Mouse (Mus musculus) lung, postnatal 0 days (tissue): ENCODE results near the gene Espnl. TPM values are rescaled to one million over a fixed set of nuclear protein-coding genes. Genes with fewer than 3 reads are reported as not detected.
A peak's percentile ranks its signal among the peaks of the same experiment; 100 is the strongest.

Source experiments
- ATAC-seq: fragments of 200-750 bp; cut with Nextera tagmentation; 2 replicates; pipeline ENCODE4 v1.8.0; 2017; ENCODE audit warnings: moderate library complexity
- DNase-seq: peaks from one replicate; pipeline ENCODE4 v3.0.0-alpha.2; 2016; ENCODE audit warnings: low spot score
- H3K27ac ChIP-seq: fragments of 300-500 bp; sonication (generic); 2 replicates; pipeline ENCODE4 v1.5.1; 2014; ENCODE audit warnings: antibody characterized with exemption, mild to moderate bottlenecking, low read length, mixed read lengths
- H3K27me3 ChIP-seq: fragments of 300-500 bp; sonication (generic); replicated peaks from 2 replicates; pipeline ENCODE4 v1.6.1; 2014; ENCODE audit warnings: low read length, mixed read lengths; ENCODE audit not compliant: insufficient read depth
- H3K36me3 ChIP-seq: fragments of 300-500 bp; sonication (generic); 2 replicates; pipeline ENCODE4 v1.6.1; 2014; ENCODE audit warnings: low read length, mixed read lengths; ENCODE audit not compliant: insufficient read depth
- H3K4me1 ChIP-seq: fragments of 300-500 bp; sonication (generic); 2 replicates; pipeline ENCODE4 v1.6.1; 2014; ENCODE audit warnings: antibody characterized with exemption, low read depth, low read length, mixed read lengths; ENCODE audit not compliant: insufficient read depth
- H3K4me2 ChIP-seq: fragments of 300-500 bp; sonication (generic); replicated peaks from 2 replicates; pipeline ENCODE4 v1.6.1; 2014; ENCODE audit warnings: low read depth, mild to moderate bottlenecking, low read length, moderate library complexity, mixed read lengths
- H3K4me3 ChIP-seq: fragments of 300-500 bp; sonication (generic); 2 replicates; pipeline ENCODE4 v1.5.1; 2014; ENCODE audit warnings: low read depth, low read length
- H3K9ac ChIP-seq: fragments of 300-500 bp; sonication (generic); replicated peaks from 2 replicates; pipeline ENCODE4 v1.6.1; 2014; ENCODE audit warnings: low read depth, mild to moderate bottlenecking
- H3K9me3 ChIP-seq: fragments of 300-500 bp; sonication (generic); 2 replicates; pipeline ENCODE4 v1.6.1; 2016; ENCODE audit warnings: low read length, mixed read lengths
- CTCF ChIP-seq: IDR thresholded peaks from 2 replicates; pipeline ENCODE4 v1.5.1; 2016; ENCODE audit warnings: antibody characterized with exemption, mild to moderate bottlenecking
- EP300 ChIP-seq: IDR thresholded peaks from 2 replicates; pipeline ENCODE4 v1.6.1; 2016; ENCODE audit warnings: antibody characterized with exemption, mild to moderate bottlenecking, control low read depth
- WGBS: fragments of 180-500 bp; shearing (Covaris S2); extraction: QIAGEN DNeasy Blood & Tissue Kit; methylation state at CpG from one replicate; pipeline ENCODE4 v1.1.7; 2014; 5-methylcytosine and 5-hydroxymethylcytosine counted together
- polyA plus RNA-seq: library from polyadenylated mRNA; unstranded; fragments of >200 nt; fragmentation: Nextera tagmentation; extraction: Ambion mirVana; gene quantifications from 2 replicates; pipeline ENCODE4 v1.2.1, GENCODE M21; 2015

The Espnl gene
- polyA plus RNA-seq, 1 experiment from 2014 or later: not detected

DNA sequence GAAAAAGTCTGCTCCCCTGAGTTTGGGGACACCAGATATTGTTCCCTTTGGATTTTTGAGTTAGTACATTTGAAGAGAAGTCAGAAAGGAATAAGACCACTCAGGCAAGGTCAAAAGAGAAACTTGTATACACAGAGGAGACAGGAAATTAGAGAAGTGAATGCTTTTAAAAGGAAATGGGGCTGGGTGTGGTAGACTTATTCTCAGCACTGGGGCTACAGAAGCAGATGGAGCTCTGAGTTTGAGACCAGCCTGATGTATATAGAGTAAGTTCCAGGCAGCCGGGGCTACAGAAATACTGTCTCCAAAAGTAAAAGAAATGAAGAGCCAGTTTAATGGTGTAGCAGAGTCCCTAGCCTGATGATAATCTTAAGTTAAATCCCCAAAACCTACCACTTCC, 39.3 kb upstream of the Espnl start:
- TF ChIP-seq CTCF (no peak), EP300 (no peak)
- Histone ChIP-seq H3K9me3 (no peaks in the 10 kb centered on the region), H3K27ac (no peak overlapping the region), H3K4me1 (no peaks in the 10 kb centered on the region), H3K9ac (no peak overlapping the region), H3K27me3 (no peaks in the 10 kb centered on the region), H3K4me2 (no peak overlapping the region), H3K4me3 (no peak overlapping the region), H3K36me3 (peaks cover 20% of the 10 kb centered on the region)
- DNase-seq: no peak
- no peak for ATAC-seq
- 65% methylated on average over 1 of the region's 1 CpGs for WGBS

DNA sequence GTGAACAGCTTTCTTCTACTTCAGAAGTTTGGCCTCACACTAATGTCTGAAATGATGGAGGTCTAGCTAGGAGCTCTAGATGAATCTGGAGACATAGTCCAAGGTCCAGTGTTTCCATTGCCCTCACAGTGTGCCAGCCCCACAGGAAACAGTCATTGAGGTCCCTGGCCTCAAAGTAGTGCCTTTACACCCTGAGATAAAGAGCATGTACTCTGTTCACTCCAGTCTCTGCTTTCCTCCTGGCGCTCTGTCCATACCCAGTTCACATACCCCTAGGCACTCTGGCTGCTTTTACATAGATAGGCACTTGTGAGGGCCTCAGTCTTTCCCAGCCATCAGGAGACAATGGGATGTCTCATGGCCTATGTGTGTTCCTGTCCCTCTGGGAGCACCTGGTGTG, 32.5 kb upstream of the Espnl start:
- Histone ChIP-seq H3K4me2 (no peak overlapping the region), H3K9me3 (no peaks in the 10 kb centered on the region), H3K9ac (no peak overlapping the region), H3K36me3 (peaks cover 28% of the 10 kb centered on the region), H3K27ac (no peak overlapping the region), H3K4me1 (no peaks in the 10 kb centered on the region), H3K4me3 (no peak overlapping the region), H3K27me3 (no peaks in the 10 kb centered on the region)
- DNase-seq (no peak), ATAC-seq (no peak)
- TF ChIP-seq EP300: no peak
- no peak for TF ChIP-seq CTCF
- 100% methylated on average over 1 of the region's 1 CpGs for WGBS

DNA sequence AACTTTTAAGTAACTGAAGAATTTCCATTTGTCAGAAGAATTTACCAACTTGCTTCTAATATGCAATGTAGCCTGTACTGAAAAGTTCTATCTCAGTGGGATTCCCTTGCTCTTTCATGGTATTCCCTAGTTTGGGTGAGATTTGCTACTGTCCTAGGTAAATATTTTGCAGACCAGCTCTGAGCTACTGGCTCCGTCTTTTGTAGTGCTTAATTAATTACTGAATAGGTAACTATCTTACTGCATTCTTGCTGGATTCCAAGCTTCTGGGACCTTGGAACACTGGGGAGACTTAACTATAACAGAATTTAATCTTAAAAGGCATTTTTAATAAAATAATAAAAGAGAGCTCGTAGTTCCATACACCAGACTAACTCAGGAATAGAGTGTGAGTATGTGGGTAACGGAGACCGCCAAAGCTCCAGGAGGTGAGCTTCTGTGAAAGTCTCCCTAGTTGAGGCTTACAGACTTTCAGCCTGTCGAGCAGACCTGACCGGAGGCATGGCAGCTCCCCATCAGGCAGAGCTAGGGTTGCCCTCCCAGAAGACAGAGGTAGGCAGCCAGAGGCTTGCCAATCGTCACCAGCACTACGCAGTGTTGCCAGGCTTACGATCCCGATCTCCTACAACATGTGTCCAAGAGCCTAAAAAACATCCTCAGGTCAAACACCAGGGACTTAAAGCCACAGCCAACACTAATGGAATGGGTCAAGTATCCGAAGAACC, 29.6 kb upstream of the Espnl start:
- H3K9ac ChIP-seq: no peak overlapping the region
- no peak overlapping the region for H3K27ac ChIP-seq
- TF ChIP-seq CTCF (no peak), EP300 (no peak)
- no peaks in the 10 kb centered on the region for H3K27me3 ChIP-seq
- ATAC-seq (no peak), DNase-seq (no peak)
- H3K4me2 ChIP-seq: no peak overlapping the region
- peaks cover 10% of the 10 kb centered on the region; the same call in 1 of the 2 replicates for H3K36me3 ChIP-seq
- 91% methylated on average over 11 of the region's 11 CpGs for WGBS
- H3K4me1 ChIP-seq: no peaks in the 10 kb centered on the region
- no peaks in the 10 kb centered on the region for H3K9me3 ChIP-seq
- H3K4me3 ChIP-seq: no peak overlapping the region

DNA sequence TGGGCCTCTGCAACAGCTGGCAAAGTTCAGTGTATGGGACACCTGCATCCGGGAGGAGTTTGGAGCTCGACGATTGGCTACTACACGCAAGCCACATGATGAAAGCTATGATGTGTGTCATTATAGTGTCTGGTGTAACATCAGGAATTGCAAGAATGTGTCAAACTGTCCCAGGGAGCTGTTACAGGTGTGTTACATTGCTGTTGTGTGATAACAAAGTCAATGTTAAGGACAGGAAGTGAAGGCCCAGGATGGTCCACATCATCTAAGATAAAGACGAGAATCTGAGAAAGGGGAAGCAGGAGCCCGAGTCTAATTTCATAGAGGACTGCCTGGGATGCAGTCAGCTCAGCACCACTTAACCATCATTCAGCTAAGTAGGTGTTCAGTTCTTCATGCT, 26.3 kb upstream of the Espnl start:
- ATAC-seq (no peak), DNase-seq (no peak)
- no peaks in the 10 kb centered on the region for H3K27me3 ChIP-seq
- H3K9ac ChIP-seq: no peak overlapping the region
- no peaks in the 10 kb centered on the region for H3K4me1 ChIP-seq
- H3K27ac ChIP-seq: no peak overlapping the region
- no peak for TF ChIP-seq EP300
- TF ChIP-seq CTCF: no peak
- no peaks in the 10 kb centered on the region for H3K9me3 ChIP-seq
- no peak overlapping the region for H3K4me2 ChIP-seq
- H3K4me3 ChIP-seq: no peak overlapping the region
- H3K36me3 ChIP-seq: no peaks in the 10 kb centered on the region
- WGBS: 89% methylated on average over 6 of the region's 6 CpGs

DNA sequence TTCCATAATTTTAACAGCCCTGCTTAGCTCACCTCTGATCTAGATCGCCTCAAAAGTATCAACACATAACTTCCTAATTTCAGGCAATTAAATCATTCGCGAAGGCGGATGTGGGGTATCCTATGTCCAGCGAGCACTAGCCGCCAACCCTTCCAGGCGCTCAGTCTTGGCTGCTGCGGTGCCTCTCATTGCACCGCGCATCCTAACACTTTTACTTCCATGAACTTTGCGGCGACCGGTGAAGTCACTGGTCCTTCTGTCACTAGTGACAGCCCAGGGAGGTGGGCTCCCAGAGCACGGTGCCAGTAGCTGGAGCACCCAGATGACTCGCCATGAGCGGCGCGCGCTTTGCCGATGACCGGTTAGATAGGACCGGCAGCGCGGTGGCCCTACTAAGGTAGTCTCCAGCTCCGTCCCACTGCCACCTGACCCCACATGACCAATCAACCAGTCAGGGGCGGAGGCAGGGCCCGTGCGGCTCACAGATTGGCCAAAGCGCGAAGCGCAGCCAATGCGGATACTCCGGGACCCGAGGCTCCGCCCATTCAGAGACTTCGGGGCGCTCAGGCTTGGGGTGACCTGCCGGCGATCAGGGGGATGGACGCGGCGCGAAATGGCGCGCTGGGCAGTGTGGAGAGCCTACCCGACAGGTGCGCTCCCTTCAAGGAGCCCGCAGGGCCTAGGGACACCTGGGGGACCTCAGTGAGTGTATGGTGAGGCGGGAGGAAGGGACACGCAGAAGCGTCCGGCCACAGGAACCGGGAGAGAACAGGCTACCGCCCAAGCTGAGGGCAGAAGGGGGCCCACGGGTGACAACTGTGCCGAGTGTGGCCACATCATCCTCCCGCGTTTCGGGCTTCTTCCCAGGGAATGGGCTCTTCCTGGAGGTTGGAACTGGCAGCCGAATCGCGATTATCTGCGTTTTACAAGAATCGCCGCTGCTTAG, 23.8 kb upstream of the Espnl start, which contains the start of gene Scly:
Gene Scly, plus strand, starts transcription at position 540 of the 946 bp plus-strand sequence.
- peak; percentile 99 for ATAC-seq

DNA sequence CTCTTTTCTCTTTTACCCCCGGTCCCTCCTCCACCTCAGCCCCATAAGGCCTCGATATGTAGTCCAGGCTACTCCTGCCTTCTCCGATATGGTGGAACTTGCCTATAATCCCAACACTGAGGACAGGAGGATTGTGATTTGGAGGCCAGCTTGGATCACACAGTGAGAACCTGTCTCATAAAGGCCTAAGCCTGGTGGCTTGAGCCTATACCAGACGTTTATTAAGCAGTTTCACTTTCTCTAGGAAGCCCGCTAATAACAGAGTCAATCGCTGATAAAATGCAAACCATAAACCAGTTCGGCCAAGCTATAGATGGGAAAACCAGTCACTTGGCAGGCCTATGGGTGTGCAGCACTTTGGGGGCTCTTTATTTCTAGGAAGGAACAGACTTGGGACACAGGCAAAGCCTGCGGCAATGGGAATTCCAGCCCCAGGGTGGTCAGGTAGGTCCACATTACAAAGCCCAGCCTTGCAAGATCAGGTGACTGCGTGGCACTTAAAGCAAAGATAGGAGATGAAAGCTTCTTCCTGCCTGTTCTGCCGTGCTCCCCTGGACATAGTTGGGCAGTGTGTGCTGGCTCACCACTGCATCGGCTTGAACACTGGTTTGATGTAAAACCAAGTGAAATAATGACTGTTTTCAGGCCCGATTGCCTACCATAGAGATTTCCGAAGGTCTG, 22.7 kb upstream of the Espnl start:
- H3K9ac ChIP-seq: no peak overlapping the region
- 69% methylated on average over 13 of the region's 13 CpGs for WGBS
- H3K27ac ChIP-seq: no peak overlapping the region
- H3K4me3 ChIP-seq: peak overlapping the region; percentile 77
- TF ChIP-seq EP300 (no peak), CTCF (no peak)
- no peaks in the 10 kb centered on the region for H3K27me3 ChIP-seq
- DNase-seq (peak; percentile 16), ATAC-seq (no peak)
- H3K36me3 ChIP-seq: no peaks in the 10 kb centered on the region
- no peaks in the 10 kb centered on the region for H3K4me1 ChIP-seq
- H3K4me2 ChIP-seq: peak overlapping the region; percentile 81
- no peaks in the 10 kb centered on the region for H3K9me3 ChIP-seq

More for the DNA sequence above, 23.8 kb upstream of the Espnl start, which contains the start of gene Scly:
- Histone ChIP-seq H3K4me2 (peak within 1 kb of the TSS; percentile 81), H3K27me3 (no peaks in the 10 kb centered on the region), H3K9me3 (no peaks in the 10 kb centered on the region), H3K9ac (peak within 1 kb of the TSS; percentile 75), H3K36me3 (no peaks in the 10 kb centered on the region), H3K27ac (peak within 1 kb of the TSS; percentile 38; the same call in 1 of the 2 replicates), H3K4me1 (no peaks in the 10 kb centered on the region), H3K4me3 (peak within 1 kb of the TSS; percentile 77)
- WGBS: 3% methylated on average over 57 of the region's 65 CpGs
- TF ChIP-seq CTCF: peak; percentile 26; the same call in 1 of the 2 replicates
- no peak for TF ChIP-seq EP300
- peak; percentile 95 for DNase-seq
